Mouse (Mus musculus) gastrocnemius, adult 2 months (tissue): ENCODE results near the gene Ndufc2. TPM values are rescaled to one million over a fixed set of nuclear protein-coding genes. Genes with fewer than 3 reads are reported as not detected.

Experiments used
- DNase-seq: peaks from one replicate; pipeline ENCODE4 v3.0.0; 2022
- H3K27ac ChIP-seq: fragments of 200-600 bp; 2 replicates; pipeline ENCODE4 v1.8.1; 2022; ENCODE audit warnings: mild to moderate bottlenecking
- H3K4me3 ChIP-seq: fragments of 200-600 bp; 2 replicates; pipeline ENCODE4 v1.8.1; 2022; ENCODE audit warnings: mild to moderate bottlenecking, moderate library complexity
- CTCF ChIP-seq: fragments of 200-600 bp; IDR thresholded peaks from 2 replicates; pipeline ENCODE4 v1.8.1; 2022; ENCODE audit warnings: antibody characterized with exemption, mild to moderate bottlenecking, moderate library complexity
- intact Hi-C: fragments of 180-260 bp; cut with DNase I; formaldehyde crosslinking; loops from one replicate; pipeline ENCODE4 v1.15.1; 2025
- total RNA-seq, 2 experiments: library from RNA; stranded (reverse); gene quantifications; 2 replicates each; pipeline ENCODE4 v1.2.3; 2021

The Ndufc2 gene
- total RNA-seq, 2 experiments from 2014 or later, result 254 to 341 TPM

DNA sequence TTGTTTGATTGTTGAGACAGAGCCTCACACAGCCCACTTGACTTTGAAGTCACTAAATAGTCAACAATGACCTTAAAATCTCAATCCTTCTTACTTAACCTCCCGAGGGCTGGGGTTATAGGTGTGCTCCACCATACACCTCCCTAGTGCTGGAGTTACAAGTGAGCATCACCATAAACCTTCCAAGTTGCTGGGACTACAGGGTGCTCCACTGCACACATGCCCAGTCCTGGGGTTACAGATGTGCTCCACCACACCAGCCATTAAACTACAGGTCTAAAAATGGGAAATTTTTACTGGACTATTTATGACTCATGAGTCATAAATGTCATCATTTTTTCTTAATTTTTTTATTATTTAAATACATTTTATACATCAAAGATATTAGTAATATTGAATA lies 33.9 kb upstream of the Ndufc2 start:
- intact Hi-C loops, result no loop called here
- no peak for TF ChIP-seq CTCF
- no peak overlapping the region for H3K27ac ChIP-seq
- no peak overlapping the region for H3K4me3 ChIP-seq
- DNase-seq, result no peak

DNA sequence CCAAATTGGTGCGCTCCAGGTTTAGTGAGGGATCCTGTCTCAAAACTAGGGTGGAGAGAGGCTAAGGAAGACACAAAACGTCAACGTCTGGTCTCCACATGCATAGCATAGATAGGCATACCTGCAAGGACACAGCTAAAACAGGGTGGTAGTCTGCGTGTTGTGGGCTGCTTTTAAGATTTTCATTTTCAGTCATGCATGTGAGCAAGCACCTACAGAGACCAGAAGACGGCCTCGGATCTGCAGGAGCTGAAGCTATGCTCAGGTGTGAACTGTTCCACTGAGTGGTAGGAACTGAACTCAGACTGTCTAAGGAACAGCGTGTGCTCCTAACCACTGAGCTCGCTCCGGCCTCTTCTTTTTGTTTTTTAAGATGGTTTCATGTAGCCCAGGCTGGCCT lies 24.7 kb upstream of the Ndufc2 start:
- Histone ChIP-seq H3K27ac (no peak overlapping the region), H3K4me3 (no peak overlapping the region)
- intact Hi-C loops, result no loop called here
- no peak for TF ChIP-seq CTCF
- no peak for DNase-seq

DNA sequence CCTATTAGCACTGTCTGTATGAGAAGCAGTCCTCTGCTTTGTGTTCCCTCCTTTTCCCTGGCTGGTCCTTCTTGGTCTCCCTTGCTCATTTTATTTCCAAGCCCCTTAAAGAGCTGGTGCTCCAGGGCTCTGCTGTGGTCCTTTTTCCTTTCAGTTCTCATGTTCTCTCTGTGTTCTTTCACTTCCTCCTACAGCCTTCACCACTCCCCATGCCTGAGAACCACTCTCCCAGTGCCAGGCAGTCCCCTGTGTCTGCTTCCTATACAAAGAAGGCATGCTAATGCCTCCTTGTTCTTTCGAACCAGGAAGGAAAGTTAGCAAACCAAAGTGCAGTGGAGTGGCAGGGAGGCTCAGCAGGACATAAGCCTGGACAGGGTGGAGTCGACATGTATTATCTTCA lies 23.9 kb upstream of the Ndufc2 start:
- no peak for TF ChIP-seq CTCF
- DNase-seq, result no peak
- Histone ChIP-seq H3K4me3 (no peak overlapping the region), H3K27ac (no peak overlapping the region)
- intact Hi-C loops, result no loop called here

DNA sequence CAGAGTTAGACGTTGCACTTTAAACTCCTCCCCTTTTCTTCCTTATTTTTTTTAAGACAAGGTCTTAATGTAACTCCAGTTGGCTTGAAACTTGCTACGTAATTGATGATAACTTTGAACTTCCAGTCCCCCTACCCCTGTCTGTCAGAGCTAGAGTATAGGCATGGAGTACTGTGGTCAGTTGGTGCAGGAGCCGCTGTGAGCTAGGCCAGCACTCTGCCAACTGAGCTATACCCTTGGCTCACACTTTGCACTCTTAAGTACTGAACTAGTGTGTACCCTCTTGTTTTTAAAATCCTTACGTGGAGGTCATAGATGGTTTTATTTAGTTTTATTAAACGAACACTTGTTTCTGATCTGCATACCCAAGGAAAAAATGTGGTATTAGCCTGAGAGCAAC lies 20.5 kb upstream of the Ndufc2 start:
- H3K4me3 ChIP-seq, result no peak overlapping the region
- intact Hi-C loops, result no loop called here
- TF ChIP-seq CTCF, result no peak
- no peak for DNase-seq
- H3K27ac ChIP-seq, result no peak overlapping the region

DNA sequence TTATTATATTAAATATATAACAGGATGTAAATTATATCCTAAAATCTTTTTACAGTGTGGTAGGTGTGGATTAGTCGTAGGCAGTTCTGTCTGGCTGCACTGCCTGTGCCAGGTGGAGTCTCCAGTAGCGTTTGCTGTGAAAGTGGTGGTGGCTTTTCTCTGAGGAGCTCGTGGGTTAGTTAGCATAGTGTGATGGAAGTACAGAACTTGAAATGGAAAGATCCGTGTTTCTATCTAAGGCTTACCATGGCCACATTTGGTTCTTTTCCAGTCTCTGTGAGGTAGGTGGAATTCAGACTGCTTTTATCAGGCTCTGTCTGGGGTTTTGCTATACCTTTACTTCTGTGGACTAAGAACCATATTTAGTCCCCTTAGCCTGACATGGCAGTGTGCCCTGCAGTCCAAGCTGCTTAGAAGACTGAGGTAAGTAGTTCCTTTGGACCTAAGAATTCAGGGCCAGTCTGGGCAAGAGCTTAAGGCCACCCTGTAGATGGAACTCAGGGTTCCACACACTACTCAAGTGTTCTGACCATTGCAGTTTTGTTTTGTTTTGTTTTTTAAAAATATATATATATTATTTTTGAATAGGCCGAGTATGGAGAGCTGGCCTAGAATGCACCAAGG lies 19.2 kb upstream of the Ndufc2 start:
- no peak for DNase-seq
- Histone ChIP-seq H3K4me3 (no peak overlapping the region), H3K27ac (no peak overlapping the region)
- no peak for TF ChIP-seq CTCF
- intact Hi-C loops, result no loop called here

DNA sequence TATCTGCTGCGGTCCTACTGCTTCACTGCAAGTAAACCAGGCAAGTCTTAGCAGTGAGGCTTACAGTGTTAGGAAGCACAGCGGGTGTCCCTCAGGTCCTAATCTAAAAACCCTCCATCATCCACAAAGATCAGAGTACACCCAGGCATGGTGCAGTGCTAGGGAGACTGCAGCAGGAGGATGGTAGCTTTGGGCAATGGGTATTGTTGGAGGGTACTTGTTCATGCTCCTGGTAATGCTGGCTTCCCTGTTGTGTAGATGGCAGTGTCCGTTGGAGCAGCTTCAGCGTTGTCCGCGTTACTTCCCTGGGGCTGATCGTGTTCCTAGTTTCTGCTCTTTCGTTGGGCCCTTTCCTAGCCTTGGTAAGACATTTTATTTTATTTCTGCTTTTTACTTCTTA lies 17.1 kb upstream of the Ndufc2 start:
- H3K27ac ChIP-seq, result no peak overlapping the region
- TF ChIP-seq CTCF, result no peak
- intact Hi-C loops, result no loop called here
- H3K4me3 ChIP-seq, result no peak overlapping the region
- no peak for DNase-seq

DNA sequence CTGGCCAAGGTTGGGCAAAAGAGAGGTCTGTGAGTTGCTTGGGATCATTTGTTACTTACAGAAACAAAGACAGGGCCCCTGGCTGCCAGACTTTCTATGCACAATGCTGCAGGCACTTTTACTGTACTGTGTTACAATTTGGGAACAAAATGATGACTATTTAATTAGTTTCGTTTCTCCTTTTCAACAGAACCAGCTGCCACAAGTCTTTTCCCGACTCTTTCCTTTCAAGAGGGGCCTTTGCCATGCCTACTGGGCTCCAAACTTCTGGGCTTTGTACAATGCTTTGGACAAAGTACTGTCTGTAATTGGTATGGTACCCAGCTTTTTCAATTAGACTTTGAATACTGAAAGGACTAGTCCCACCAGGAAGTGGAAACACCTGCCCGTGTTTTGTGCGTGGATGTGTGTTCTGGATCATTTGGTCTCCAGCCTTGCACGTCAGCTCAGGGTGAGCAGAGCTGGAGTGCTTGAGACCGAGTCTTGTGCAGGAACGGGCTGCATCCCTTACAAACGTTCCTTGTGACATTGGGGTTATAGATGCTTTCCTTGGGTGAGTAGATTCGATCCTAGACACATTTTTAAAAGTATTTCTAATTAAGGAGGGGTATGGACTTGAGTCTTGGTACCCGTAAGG lies 16.2 kb upstream of the Ndufc2 start:
- no peak for TF ChIP-seq CTCF
- H3K27ac ChIP-seq, result no peak overlapping the region
- intact Hi-C loops, result no loop called here
- no peak for DNase-seq
- no peak overlapping the region for H3K4me3 ChIP-seq

DNA sequence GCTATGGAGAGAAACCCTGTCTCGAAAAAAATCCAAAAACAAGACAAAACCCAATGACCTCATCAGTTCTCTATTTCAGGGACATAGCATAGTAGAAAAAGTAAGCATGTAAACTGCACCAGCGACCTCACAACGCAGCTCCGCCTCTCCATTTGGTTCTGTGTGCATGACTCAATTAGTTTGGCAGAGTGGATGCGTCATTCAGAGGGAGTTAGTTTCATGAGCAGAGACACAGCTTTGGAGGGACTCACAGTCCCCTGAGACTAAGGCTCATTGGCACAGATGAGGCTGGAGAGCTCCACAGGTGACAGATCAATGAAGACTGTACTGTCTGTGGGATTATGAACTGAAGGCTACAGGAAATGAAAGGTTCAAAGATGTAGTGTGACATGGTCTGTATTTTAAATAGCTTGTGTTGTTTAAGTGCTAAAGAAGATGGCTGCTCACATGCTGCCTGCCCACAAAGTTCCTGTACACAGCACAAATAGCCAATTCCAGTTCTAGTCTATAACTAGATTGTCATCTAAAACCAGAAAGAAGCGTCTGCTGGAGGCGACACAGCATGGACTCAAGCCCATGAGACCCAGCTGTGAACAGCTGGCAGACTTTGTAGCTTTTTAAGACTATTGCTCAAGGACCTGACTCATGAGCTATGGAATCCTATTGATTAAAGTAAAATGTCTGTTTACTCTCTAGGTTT lies 13.5 kb upstream of the Ndufc2 start:
- TF ChIP-seq CTCF, result no peak
- peak; percentile 46 for DNase-seq
- Histone ChIP-seq H3K4me3 (no peak overlapping the region), H3K27ac (peak overlapping the region; percentile 76)
- intact Hi-C loops, result no loop called here

DNA sequence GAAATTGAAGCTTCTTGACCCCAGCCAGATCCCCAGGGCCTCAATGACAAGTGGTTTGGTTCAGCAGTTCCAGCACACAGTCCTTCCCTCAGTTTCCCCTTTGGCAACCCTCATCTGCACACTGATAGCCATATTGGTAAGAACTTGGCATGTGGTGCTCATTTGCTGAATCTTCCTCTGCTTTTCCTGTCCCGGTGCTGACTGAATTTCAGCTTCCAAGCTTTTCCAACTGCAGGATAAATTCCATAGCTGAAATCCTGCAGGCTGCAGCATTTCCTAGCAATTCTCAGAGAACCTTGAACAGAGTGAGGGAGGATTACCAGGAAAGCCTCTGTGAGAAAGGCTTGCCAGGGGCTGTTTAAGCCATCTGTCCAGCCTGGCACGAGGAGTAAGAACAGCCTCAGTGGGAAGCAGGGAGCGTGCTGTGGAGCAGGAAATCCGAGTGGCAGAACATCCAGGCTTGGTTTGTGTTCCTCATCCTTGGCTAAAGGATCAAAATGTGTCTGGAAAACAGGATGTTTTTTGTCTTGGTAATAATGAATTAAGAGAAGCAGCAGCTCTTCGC lies 12.9 kb upstream of the Ndufc2 start:
- Histone ChIP-seq H3K4me3 (no peak overlapping the region), H3K27ac (peak overlapping the region; percentile 76)
- no peak for TF ChIP-seq CTCF
- DNase-seq, result peak; percentile 60
- intact Hi-C loops, result no loop called here

DNA sequence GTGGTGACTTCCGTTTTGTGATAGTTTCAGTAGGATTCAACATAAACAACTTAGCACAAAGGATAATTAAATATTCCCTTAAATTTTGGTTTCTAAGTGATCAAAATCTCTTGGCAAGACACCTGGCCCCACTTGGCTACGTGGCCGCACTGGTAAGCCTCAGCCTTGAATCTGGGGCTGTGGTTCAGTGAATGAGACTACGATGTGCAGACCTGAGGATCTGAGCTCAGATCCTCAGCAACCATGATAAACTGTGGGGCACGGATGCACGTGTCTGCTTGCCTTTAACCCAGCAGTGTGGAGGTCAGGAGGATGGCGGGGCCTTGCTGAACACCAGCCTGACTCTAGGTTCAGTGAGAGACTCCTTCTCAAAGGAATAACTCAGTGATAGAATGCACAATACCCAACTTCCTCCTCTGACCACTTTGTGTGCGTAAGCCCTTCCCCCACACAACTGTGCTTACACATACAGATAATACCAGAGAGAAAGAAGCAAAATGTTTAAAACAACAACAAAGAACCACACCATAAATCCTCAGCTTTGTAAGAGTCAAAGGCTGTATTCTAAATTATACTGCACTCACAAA lies 12.1 kb upstream of the Ndufc2 start:
- Histone ChIP-seq H3K27ac (peak overlapping the region; percentile 76), H3K4me3 (no peak overlapping the region)
- DNase-seq, result no peak
- intact Hi-C loops, result no loop called here
- TF ChIP-seq CTCF, result no peak

DNA sequence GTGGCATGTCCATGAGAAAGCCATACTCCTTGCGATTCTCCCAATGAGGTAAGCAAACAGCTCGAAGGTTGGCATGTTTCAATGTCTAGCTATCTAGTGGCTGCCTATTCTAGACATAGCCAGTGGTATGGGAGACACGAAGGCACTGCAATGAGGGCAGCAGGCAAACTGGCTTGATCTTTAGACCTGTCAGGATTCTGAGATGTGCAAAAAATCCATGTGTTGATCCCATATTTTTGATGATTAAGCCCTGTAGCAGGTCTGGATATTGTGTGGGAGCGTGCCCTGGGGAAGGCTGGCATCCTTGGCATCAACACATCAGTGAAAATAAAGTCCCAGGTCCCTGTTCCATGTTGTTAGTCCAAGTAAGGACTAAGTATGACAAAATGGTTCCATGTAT lies 11.3 kb upstream of the Ndufc2 start:
- intact Hi-C loops, result no loop called here
- no peak for DNase-seq
- TF ChIP-seq CTCF, result no peak
- Histone ChIP-seq H3K27ac (peak overlapping the region; percentile 76; the same call in 1 of the 2 replicates), H3K4me3 (no peak overlapping the region)

DNA sequence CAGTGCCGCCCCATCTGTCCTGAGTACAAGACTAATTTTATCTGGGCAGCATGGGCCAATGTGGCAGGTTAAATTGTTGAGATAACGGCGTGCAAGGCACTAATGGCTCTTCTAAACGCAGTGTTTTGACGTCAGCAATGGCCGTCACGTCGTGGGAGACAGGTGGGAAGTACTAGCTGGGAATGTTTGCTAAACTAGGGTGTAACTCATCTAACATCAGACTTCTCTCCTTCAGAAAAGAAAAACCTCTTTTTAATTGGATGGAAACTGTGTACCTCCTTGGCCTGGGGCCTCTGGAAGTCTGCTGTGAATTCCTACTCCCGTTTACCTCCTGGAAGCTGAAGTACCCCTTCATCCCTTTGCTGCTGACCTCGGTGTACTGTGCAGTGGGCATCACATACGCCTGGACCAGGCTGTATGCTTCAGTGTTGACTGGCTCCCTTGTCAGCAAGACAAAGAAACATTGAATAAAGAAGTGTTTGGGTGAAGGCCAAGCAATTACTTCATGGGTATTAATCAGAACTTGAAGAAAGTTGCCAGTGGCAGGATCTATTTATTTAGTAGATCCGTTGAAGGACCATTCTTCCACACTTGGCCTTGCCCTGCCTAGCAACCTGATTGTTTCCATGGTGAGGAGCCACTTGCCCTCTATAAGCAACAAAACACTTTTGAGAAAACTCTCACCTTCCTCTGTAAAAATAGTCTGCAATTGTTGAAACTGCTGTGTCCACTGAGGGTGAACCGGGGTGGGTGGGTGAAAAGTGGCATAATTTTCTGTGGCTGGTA lies 8.3 kb upstream of the Ndufc2 start:
- intact Hi-C loops, result no loop called here
- Histone ChIP-seq H3K27ac (peak overlapping the region; percentile 68), H3K4me3 (no peak overlapping the region)
- DNase-seq, result no peak
- TF ChIP-seq CTCF, result no peak

DNA sequence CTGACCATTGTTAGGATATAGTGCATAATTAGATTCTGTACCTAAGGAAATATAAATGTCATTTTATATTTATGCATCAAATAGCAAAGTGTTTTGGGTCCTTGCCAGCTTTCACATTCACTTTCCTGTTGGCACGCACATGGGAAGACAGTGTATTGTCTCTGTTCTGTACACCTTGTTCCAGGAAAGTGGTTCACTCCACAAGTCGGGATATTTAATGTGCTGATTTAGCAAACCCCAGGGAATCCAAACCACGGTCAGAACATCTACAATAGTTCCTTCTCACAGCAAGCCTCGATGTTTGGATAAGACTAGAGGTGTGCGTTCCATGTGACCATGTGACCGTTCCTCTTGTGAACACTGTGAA lies 7.7 kb upstream of the Ndufc2 start:
- DNase-seq, result no peak

More for the DNA sequence above, 7.7 kb upstream of the Ndufc2 start:
- no peak overlapping the region for H3K4me3 ChIP-seq
- H3K27ac ChIP-seq, result peak overlapping the region; percentile 71
- TF ChIP-seq CTCF, result no peak
- intact Hi-C loops, result no loop called here
